Mouse (Mus musculus): ENCODE data around the gene Adh4. TPM values are rescaled to one million over a fixed set of nuclear protein-coding genes. Genes with fewer than 3 reads are reported as not detected.
"Not testable (repeated sequence)": the region's sequence is repeated elsewhere in the genome, so short reads cannot be mapped to it uniquely, and the experiment has no call there.

Gene Adh4
- polyA plus RNA-seq (2015; fragmentation: Nextera tagmentation; extraction: Ambion mirVana), result 0.09 TPM in 1 of 2 replicates, not detected in the other

DNA sequence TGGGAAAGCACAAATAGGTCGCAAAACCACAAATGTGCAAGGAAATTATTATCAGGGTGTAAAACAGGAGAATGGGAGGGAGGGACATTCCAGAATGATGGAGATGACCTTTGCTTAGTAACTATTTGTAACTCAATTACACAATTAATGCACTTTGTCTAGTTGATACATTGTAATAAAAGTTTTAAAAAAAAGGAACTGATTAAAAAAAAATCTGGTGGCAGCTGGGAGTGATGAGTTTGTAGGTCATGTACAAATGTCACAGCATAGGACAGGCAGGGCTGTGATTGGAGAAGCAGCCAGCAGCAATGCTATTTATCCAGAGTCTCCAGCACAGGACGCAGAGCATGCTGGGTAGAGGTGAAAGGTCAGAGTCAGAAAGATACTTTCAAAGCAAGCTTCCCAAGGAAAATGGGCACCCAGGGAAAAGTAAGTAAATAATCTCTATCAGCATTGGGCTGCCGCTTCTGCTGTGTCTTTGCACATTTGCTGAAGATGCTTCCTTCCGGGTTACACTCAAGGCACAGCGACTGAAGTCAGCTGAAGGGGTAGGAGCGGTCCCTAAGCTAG lies at the start of gene Adh4:
Gene Adh4, plus strand, starts transcription at position 346 of the 570 bp plus-strand sequence.
- WGBS (ENCODE audit: insufficient replicate concordance), result 64% methylated on average over 6 of the region's 6 CpGs
- no peak for DNase-seq

DNA sequence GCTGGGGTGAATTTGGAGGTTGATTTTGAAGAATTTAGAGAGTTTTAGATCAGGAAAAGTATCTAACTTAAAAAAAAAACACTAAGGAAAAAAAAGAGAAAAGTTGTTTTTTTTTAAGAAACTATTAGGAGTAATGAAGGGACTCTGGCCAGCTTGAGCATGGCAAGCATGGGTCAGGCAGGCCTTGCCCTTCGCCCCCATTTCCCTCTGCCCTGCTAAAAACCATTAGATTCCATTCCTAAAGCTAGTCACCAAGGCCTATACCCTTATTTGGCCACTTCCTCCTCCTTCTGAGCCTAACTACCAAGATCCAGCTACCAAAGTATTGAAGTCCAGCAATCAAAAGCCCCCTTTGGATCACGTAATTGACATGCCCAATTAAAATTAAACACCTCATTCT lies 49.1 kb upstream of the Adh4 start:
- WGBS (ENCODE audit: insufficient replicate concordance), result 43% methylated on average over 2 of the region's 2 CpGs
- no peaks in the 10 kb centered on the region for H3K27me3 ChIP-seq

More for the DNA sequence above, at the start of gene Adh4:
- Histone ChIP-seq H3K36me3 (no peaks in the 10 kb centered on the region), H3K9me3 (replicated peaks) (no peaks in the 10 kb centered on the region), H3K4me1 (replicated peaks) (no peaks in the 10 kb centered on the region), H3K9ac (no peak within 1 kb of the TSS), H3K27me3 (no peaks in the 10 kb centered on the region), H3K4me3 (replicated peaks) (no peak within 1 kb of the TSS), H3K27ac (no peak within 1 kb of the TSS), H3K4me2 (no peak within 1 kb of the TSS)
- ATAC-seq (ENCODE audit: low read depth), result no peak

DNA sequence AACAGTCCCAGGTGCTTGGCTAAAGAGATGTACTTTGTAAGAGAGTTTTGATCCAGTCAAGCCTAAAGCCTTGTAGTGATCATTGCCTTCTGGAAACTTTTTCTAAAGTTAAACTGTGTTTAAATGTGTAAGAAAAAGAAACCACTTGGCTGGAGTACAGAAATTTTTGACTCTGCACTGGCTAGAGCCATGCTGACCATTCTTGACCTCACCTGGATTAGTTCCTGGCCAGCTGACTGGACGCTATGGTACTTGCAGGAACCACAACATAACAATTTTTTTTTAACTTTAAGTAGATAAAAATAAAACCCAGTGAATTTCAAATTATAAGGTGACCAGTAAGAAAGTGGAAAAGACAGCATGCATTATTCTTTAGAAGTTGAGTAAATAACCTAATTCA lies 45.7 kb upstream of the Adh4 start:
- Histone ChIP-seq H3K27ac (no peak overlapping the region), H3K4me2 (no peak overlapping the region), H3K4me3 (replicated peaks) (no peak overlapping the region), H3K4me1 (replicated peaks) (no peaks in the 10 kb centered on the region; the same call in 1 of the 2 replicates), H3K36me3 (no peaks in the 10 kb centered on the region), H3K9me3 (replicated peaks) (no peaks in the 10 kb centered on the region), H3K9ac (no peak overlapping the region), H3K27me3 (no peaks in the 10 kb centered on the region)
- DNase-seq, result no peak
- no peak for ATAC-seq (ENCODE audit: low read depth)
- 67% methylated on average over 1 of the region's 1 CpGs for WGBS (ENCODE audit: insufficient replicate concordance)

More for the DNA sequence above, 49.1 kb upstream of the Adh4 start:
- no peaks in the 10 kb centered on the region; the same call in 1 of the 2 replicates for H3K4me1 ChIP-seq (replicated peaks)
- H3K9me3 ChIP-seq (replicated peaks), result no peaks in the 10 kb centered on the region
- ATAC-seq (ENCODE audit: low read depth), result no peak
- H3K4me2 ChIP-seq, result no peak overlapping the region
- no peak overlapping the region for H3K27ac ChIP-seq
- no peak for DNase-seq
- no peak overlapping the region for H3K4me3 ChIP-seq (replicated peaks)
- no peaks in the 10 kb centered on the region for H3K36me3 ChIP-seq
- no peak overlapping the region for H3K9ac ChIP-seq

DNA sequence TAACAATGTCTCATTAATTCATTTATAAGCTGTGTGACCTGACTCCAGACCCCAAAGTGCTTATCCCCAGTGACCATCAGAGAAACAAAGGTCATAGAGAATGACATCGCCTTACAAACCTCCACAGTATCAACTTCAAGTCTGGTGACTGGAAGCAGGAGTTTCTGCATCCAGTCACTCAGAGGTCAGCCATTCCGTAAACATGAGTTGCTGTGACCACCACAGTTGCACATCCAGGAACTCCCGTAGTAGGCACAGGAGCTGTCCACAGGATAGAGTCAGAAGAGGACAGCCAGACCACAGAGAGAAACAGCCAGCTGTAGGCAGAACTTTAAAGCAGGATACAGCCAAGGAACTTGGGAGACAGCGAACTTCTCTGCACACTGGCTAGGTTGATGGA lies 45.0 kb upstream of the Adh4 start:
- H3K9ac ChIP-seq; DNase-seq; H3K27me3 ChIP-seq; H3K27ac ChIP-seq; H3K4me2 ChIP-seq; H3K9me3 ChIP-seq (replicated peaks); H3K4me1 ChIP-seq (replicated peaks); H3K36me3 ChIP-seq; H3K4me3 ChIP-seq (replicated peaks); ATAC-seq (ENCODE audit: low read depth): not testable (repeated sequence)
- 51% methylated on average over 4 of the region's 4 CpGs for WGBS (ENCODE audit: insufficient replicate concordance)

DNA sequence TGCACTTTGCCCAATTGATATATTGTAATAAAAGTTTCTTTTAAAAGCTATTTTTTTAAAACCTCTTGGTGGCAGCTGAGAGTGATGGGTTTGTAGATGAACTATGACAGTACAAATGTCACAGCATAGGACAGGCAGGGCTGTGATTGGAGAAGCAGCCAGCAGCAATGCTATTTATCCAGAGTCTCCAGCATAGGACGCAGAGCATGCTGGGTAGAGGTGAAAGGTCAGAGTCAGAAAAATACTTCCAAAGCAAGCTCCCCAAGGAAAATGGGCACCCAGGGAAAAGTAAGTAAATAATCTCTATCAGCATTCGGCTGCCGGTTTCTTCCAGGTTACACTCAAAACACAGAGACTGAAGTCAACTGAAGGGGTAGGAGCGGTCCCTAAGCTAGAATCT lies 41.3 kb upstream of the Adh4 start:
- H3K36me3 ChIP-seq, result no peaks in the 10 kb centered on the region
- DNase-seq, result no peak
- H3K9me3 ChIP-seq (replicated peaks), result no peaks in the 10 kb centered on the region
- H3K4me2 ChIP-seq, result no peak overlapping the region
- no peak overlapping the region for H3K27ac ChIP-seq
- H3K4me3 ChIP-seq (replicated peaks), result no peak overlapping the region
- 70% methylated on average over 4 of the region's 4 CpGs for WGBS (ENCODE audit: insufficient replicate concordance)
- H3K4me1 ChIP-seq (replicated peaks), result no peaks in the 10 kb centered on the region
- ATAC-seq (ENCODE audit: low read depth), result no peak
- no peak overlapping the region for H3K9ac ChIP-seq
- no peaks in the 10 kb centered on the region for H3K27me3 ChIP-seq

DNA sequence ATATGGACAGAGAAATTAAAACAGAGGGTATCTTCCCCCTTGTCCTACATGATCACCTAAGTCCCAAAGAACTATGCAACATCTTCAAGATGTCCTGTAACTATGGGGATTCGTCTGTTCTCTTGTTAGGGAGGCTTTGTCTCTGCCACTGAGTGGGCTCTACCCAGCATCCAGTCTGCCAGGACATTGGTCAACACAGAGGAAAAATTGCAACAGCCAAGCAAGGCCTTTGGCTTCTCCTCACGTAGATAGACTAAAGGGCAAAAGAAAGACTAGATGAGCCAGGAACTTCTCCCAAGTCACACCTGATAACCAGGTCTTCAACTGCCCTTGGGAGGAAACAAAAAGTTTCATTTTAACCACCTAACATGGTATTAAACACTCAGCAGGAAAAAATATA lies 40.1 kb upstream of the Adh4 start:
- ATAC-seq (ENCODE audit: low read depth) (no peak), DNase-seq (no peak)
- no peak overlapping the region for H3K27ac ChIP-seq

DNA sequence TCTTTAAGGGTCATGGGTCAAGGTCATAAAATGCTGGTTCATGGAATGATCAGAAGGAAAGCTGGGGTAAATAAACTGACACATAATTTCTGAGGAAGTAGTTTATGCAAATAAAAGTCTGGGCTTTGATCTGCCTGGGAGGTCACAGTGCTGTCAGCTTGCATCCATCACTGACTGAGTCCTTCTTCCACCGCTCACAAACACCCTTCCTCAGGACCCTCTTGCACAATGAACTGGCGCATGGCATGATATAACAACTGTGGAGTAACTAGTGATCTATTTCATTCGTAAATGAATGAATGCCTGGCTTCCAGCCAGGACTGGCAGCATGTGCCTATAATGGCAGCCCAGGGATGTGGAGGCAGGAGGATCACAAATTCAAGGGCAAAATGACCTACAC lies 34.1 kb upstream of the Adh4 start:
- no peaks in the 10 kb centered on the region for H3K27me3 ChIP-seq
- no peak overlapping the region for H3K4me3 ChIP-seq (replicated peaks)
- WGBS (ENCODE audit: insufficient replicate concordance), result 36% methylated on average over 3 of the region's 3 CpGs
- H3K36me3 ChIP-seq, result no peaks in the 10 kb centered on the region
- no peak overlapping the region for H3K4me2 ChIP-seq
- DNase-seq, result no peak
- H3K9me3 ChIP-seq (replicated peaks), result no peaks in the 10 kb centered on the region
- H3K4me1 ChIP-seq (replicated peaks), result no peaks in the 10 kb centered on the region
- no peak overlapping the region for H3K27ac ChIP-seq
- no peak overlapping the region for H3K9ac ChIP-seq
- no peak for ATAC-seq (ENCODE audit: low read depth)

More for the DNA sequence above, 40.1 kb upstream of the Adh4 start:
- Histone ChIP-seq H3K9ac (no peak overlapping the region), H3K4me1 (replicated peaks) (no peaks in the 10 kb centered on the region), H3K36me3 (no peaks in the 10 kb centered on the region), H3K4me2 (no peak overlapping the region), H3K27me3 (no peaks in the 10 kb centered on the region), H3K4me3 (replicated peaks) (no peak overlapping the region), H3K9me3 (replicated peaks) (no peaks in the 10 kb centered on the region)
- 45% methylated on average over 2 of the region's 2 CpGs for WGBS (ENCODE audit: insufficient replicate concordance)

DNA sequence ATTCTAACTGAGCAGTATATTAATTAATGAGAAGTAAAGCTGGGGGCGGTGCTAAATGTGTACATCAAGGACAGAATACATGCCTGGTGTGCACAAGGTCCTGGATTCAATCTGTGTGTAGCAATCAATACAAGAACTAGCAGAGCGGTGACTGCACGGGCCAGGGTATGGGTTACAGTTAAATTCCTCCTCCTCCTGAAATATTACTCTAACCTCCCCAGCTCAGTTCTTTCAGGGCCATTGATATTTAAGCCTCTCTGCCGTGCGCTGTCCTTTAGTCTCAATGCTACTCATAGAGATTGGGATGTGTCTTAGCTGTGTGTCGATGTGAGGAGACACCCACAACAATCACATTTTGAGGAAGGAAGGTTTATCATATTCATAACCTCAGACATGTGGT lies 28.1 kb upstream of the Adh4 start:
- no peak overlapping the region for H3K27ac ChIP-seq
- H3K9me3 ChIP-seq (replicated peaks), result no peaks in the 10 kb centered on the region
- no peak overlapping the region for H3K4me3 ChIP-seq (replicated peaks)
- no peak for DNase-seq
- no peak for ATAC-seq (ENCODE audit: low read depth)
- no peak overlapping the region for H3K9ac ChIP-seq
- H3K4me2 ChIP-seq, result no peak overlapping the region
- H3K27me3 ChIP-seq, result no peaks in the 10 kb centered on the region
- H3K36me3 ChIP-seq, result no peaks in the 10 kb centered on the region
- 79% methylated on average over 6 of the region's 6 CpGs for WGBS (ENCODE audit: insufficient replicate concordance)
- H3K4me1 ChIP-seq (replicated peaks), result no peaks in the 10 kb centered on the region

DNA sequence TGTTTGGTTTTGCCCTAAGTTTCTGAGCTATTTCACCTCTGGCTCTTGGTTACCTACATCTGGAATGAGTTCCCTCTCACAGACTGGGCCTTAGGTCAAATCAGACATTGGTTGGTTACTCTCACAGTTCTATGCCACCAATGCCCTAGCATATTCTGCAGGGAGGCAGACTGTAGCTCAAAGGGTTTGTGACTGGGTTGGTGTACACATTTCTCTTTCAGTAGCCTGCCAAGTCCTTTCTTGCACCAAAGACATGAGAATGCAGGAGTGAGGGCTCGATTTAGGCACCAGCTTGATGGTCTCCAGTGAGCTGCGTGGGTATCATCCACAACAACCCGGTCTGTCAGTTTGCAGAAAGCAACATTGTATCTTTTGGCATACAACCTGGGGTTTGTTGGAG lies 10.4 kb upstream of the Adh4 start:
- Histone ChIP-seq H3K4me3 (replicated peaks) (no peak overlapping the region), H3K27me3 (no peaks in the 10 kb centered on the region), H3K36me3 (no peaks in the 10 kb centered on the region), H3K4me2 (no peak overlapping the region), H3K9ac (no peak overlapping the region), H3K9me3 (replicated peaks) (no peaks in the 10 kb centered on the region), H3K4me1 (replicated peaks) (no peaks in the 10 kb centered on the region), H3K27ac (no peak overlapping the region)
- 55% methylated on average over 3 of the region's 3 CpGs for WGBS (ENCODE audit: insufficient replicate concordance)
- ATAC-seq (ENCODE audit: low read depth) (no peak), DNase-seq (no peak)

DNA sequence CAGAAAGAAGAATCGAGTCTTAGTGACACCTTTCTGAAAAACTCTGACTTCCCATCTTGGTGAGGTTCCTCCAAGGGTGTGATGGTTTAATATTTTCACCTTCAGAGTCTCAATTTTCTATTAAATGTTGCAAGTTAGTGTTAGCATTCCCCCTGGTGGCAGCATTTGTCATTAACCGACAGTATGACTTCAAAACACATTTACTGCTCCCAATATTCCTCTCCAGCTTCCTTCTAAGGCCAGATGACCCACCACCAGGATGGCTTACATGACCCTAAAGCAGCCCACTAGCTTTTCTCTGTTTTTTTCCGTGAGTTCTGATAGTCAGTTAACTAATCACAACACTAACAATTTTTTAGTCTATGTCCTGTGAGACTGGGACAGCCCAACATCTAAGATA lies 9.9 kb upstream of the Adh4 start:
- H3K27me3 ChIP-seq, result no peaks in the 10 kb centered on the region
- H3K4me3 ChIP-seq (replicated peaks), result no peak overlapping the region
- H3K9ac ChIP-seq, result no peak overlapping the region
- no peak overlapping the region for H3K27ac ChIP-seq
- 19% methylated on average over 3 of the region's 3 CpGs for WGBS (ENCODE audit: insufficient replicate concordance)
- no peak overlapping the region for H3K4me2 ChIP-seq
- DNase-seq (no peak), ATAC-seq (ENCODE audit: low read depth) (no peak)
- no peaks in the 10 kb centered on the region for H3K36me3 ChIP-seq
- no peaks in the 10 kb centered on the region for H3K9me3 ChIP-seq (replicated peaks)
- no peaks in the 10 kb centered on the region for H3K4me1 ChIP-seq (replicated peaks)

DNA sequence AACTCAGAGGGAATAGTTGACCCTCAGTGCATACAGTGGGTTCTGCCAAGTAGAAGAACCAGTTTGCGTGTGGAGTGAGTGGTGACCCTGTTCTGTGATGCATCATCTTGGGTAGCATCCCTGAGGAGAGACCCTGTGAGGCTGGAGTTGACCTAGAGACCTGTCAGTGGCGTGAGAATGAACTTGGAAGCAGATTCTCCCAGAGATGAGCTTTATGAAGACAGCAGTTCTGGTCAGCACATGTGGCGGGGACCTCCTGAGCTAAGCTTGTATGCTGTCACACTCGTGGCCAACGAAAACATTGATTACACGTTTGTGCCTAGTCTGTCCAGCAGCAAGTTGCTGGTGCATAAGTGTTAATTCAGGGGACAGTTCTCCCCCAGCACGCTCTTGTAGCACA lies 9.4 kb upstream of the Adh4 start:
- 61% methylated on average over 7 of the region's 7 CpGs for WGBS (ENCODE audit: insufficient replicate concordance)
- Histone ChIP-seq H3K36me3 (no peaks in the 10 kb centered on the region), H3K27me3 (no peaks in the 10 kb centered on the region), H3K4me2 (no peak overlapping the region), H3K9me3 (replicated peaks) (no peaks in the 10 kb centered on the region), H3K9ac (no peak overlapping the region), H3K27ac (no peak overlapping the region), H3K4me1 (replicated peaks) (no peaks in the 10 kb centered on the region), H3K4me3 (replicated peaks) (no peak overlapping the region)
- ATAC-seq (ENCODE audit: low read depth) (no peak), DNase-seq (no peak)

DNA sequence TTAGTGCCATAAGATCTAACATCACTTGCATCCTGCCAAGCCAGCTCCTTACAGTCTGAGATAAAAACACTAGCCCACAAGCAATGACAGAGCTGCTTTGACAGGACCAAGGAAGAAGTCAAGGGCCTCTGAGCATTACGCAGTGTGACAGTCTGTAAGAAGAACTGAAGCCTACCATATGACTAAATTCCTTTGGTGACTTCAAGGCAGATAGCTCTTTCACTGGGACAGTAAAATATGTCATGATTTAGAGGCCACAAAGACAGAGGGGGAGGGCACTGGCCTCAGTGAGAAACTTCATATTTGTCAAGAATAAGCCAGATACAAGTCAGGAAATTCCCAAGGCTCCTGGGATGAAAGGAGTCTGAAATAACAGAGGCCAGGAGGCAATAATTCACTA lies 7.3 kb upstream of the Adh4 start:
- no peak overlapping the region for H3K27ac ChIP-seq
- H3K27me3 ChIP-seq, result no peaks in the 10 kb centered on the region
- DNase-seq (no peak), ATAC-seq (ENCODE audit: low read depth) (no peak)
- no peaks in the 10 kb centered on the region for H3K9me3 ChIP-seq (replicated peaks)
- no peak overlapping the region for H3K4me3 ChIP-seq (replicated peaks)
- no peak overlapping the region for H3K4me2 ChIP-seq
- no peak overlapping the region for H3K9ac ChIP-seq
- no peaks in the 10 kb centered on the region for H3K4me1 ChIP-seq (replicated peaks)
- H3K36me3 ChIP-seq, result no peaks in the 10 kb centered on the region
- WGBS (ENCODE audit: insufficient replicate concordance), result 85% methylated on average over 1 of the region's 1 CpGs

All from liver, embryonic 13.5 days (tissue).